13 mouse cellular contexts compared by ENCODE assay signal in genomic region chr2:34253111-34253510, GRCm38 (mm10).
A peak's percentile ranks its signal among the peaks of the same experiment; 100 is the strongest.
DNase-seq lines count a peak whose midpoint lies in the region; ATAC-seq and TF ChIP-seq lines count a peak whose summit lies in the region.
"Had no signal": no experiment of that assay in that cellular context is flagged by ENCODE, and none has a peak within 500 bp of the region (broad histone marks: within the 10 kb centered on the region; RNA-seq: fewer than 3 reads in every experiment).

No protein-coding gene starts in this region.

- DNase-seq in forebrain, postnatal 0 days, result no peak
- DNase-seq in lung, embryonic 14.5 days, result peak; percentile 33
- no peak for DNase-seq in lung, postnatal 10 days
- DNase-seq in brain, adult 2 months (ENCODE audit: low read depth, low spot score), result peak; percentile 32
- no peak for DNase-seq in ovary, postnatal 10 days (ENCODE audit: low spot score)
- DNase-seq in cerebellum, adult 18-20 months, result no peak
- DNase-seq: B cell, adult 2 months; cerebellum, adult 9-10 months; kidney, postnatal 14 days; thymus, postnatal 36 days had no signal

- no peaks in the 10 kb centered on the region for H3K9me3 ChIP-seq in forebrain, embryonic 13.5 days (replicated peaks)
- H3K9me3 ChIP-seq in forebrain, postnatal 0 days (ENCODE audit: low read length), result no peaks in the 10 kb centered on the region
- H3K9me3 ChIP-seq in lung, embryonic 14.5 days (ENCODE audit: low read depth, low read length), result no peaks in the 10 kb centered on the region
- H3K9me3 ChIP-seq in hindbrain, embryonic 13.5 days, result no peaks in the 10 kb centered on the region

- no peak for TF ChIP-seq CTCF in forebrain, postnatal 0 days (IDR thresholded peaks at IDR 0.05; ENCODE audit: low read depth)
- no peak for TF ChIP-seq CTCF in lung, embryonic 14.5 days (IDR thresholded peaks at IDR 0.05; ENCODE audit: low read depth)

- ATAC-seq in forebrain, embryonic 13.5 days, result no peak
- ATAC-seq in forebrain, postnatal 0 days, result no peak
- ATAC-seq in lung, embryonic 14.5 days (ENCODE audit: insufficient read depth), result no peak
- no peak for ATAC-seq in hindbrain, embryonic 13.5 days (ENCODE audit: low FRiP score)

- 0 out of 2 replicates have a peak, but pooled peaks cover 16% of the 10 kb centered on the region for H3K27me3 ChIP-seq in forebrain, embryonic 13.5 days
- H3K27me3 ChIP-seq in forebrain, postnatal 0 days (ENCODE audit: insufficient read depth, low read length), result no peaks in the 10 kb centered on the region
- no peaks in the 10 kb centered on the region for H3K27me3 ChIP-seq in lung, embryonic 14.5 days (ENCODE audit: insufficient read depth, low read length)
- no peaks in the 10 kb centered on the region for H3K27me3 ChIP-seq in hindbrain, embryonic 13.5 days

- peak overlapping the region; percentile 17 for H3K27ac ChIP-seq in forebrain, embryonic 13.5 days
- no peak overlapping the region for H3K27ac ChIP-seq in forebrain, postnatal 0 days (ENCODE audit: low read depth, low read length)
- H3K27ac ChIP-seq in lung, embryonic 14.5 days (ENCODE audit: low read depth), result peak overlapping the region; percentile 64
- H3K27ac ChIP-seq in hindbrain, embryonic 13.5 days, result peak overlapping the region; percentile 49
- H3K27ac ChIP-seq: liver, embryonic 14.5 days had no signal

- H3K4me1 ChIP-seq in forebrain, embryonic 13.5 days, result peaks cover 77% of the 10 kb centered on the region
- H3K4me1 ChIP-seq in forebrain, postnatal 0 days (ENCODE audit: insufficient read depth), result peaks cover under 1% of the 10 kb centered on the region
- peaks cover 55% of the 10 kb centered on the region for H3K4me1 ChIP-seq in lung, embryonic 14.5 days (ENCODE audit: insufficient read depth)
- H3K4me1 ChIP-seq in hindbrain, embryonic 13.5 days (replicated peaks), result peaks cover 72% of the 10 kb centered on the region

- no peak overlapping the region for H3K9ac ChIP-seq in forebrain, embryonic 13.5 days
- no peak overlapping the region for H3K9ac ChIP-seq in forebrain, postnatal 0 days
- H3K9ac ChIP-seq in lung, embryonic 14.5 days, result no peak overlapping the region
- no peak overlapping the region for H3K9ac ChIP-seq in hindbrain, embryonic 13.5 days
- H3K9ac ChIP-seq: liver, embryonic 14.5 days had no signal

- H3K4me2 ChIP-seq in forebrain, embryonic 13.5 days, result no peak overlapping the region
- no peak overlapping the region for H3K4me2 ChIP-seq in forebrain, postnatal 0 days (ENCODE audit: low read depth)
- H3K4me2 ChIP-seq in lung, embryonic 14.5 days, result peak overlapping the region; percentile 24; the same call in 1 of the 2 replicates
- no peak overlapping the region for H3K4me2 ChIP-seq in hindbrain, embryonic 13.5 days

- 21% methylated on average over 1 of the region's 1 CpGs for WGBS in forebrain, embryonic 13.5 days
- WGBS in forebrain, postnatal 0 days, result 25% methylated on average over 1 of the region's 1 CpGs
- 2% methylated on average over 1 of the region's 1 CpGs for WGBS in lung, embryonic 14.5 days
- WGBS in hindbrain, embryonic 13.5 days, result 20% methylated on average over 1 of the region's 1 CpGs

- no peaks in the 10 kb centered on the region for H3K36me3 ChIP-seq in forebrain, embryonic 13.5 days (ENCODE audit: poor library complexity, severe bottlenecking)
- H3K36me3 ChIP-seq in forebrain, postnatal 0 days (ENCODE audit: insufficient read depth), result no peaks in the 10 kb centered on the region
- H3K36me3 ChIP-seq in lung, embryonic 14.5 days (ENCODE audit: insufficient read depth), result no peaks in the 10 kb centered on the region
- no peaks in the 10 kb centered on the region for H3K36me3 ChIP-seq in hindbrain, embryonic 13.5 days

- H3K4me3 ChIP-seq in forebrain, embryonic 13.5 days, result no peak overlapping the region
- no peak overlapping the region for H3K4me3 ChIP-seq in forebrain, postnatal 0 days (ENCODE audit: low read depth, low read length)
- no peak overlapping the region for H3K4me3 ChIP-seq in lung, embryonic 14.5 days (ENCODE audit: low read depth, low read length)
- no peak overlapping the region for H3K4me3 ChIP-seq in hindbrain, embryonic 13.5 days

Comparison
In these comparisons a context has a peak if more than half of its experiments do, and no peak if none do; other contexts are left out.
1. DNase-seq: peak in lung, embryonic 14.5 days (single experiment) and brain, adult 2 months (single experiment); none in forebrain, postnatal 0 days (single experiment), lung, postnatal 10 days (single experiment), ovary, postnatal 10 days (single experiment) and cerebellum, adult 18-20 months (0 of 2).